Mouse (Mus musculus) liver, embryonic 13.5 days (tissue): ENCODE data around the gene Ttc22. TPM values are rescaled to one million over a fixed set of nuclear protein-coding genes. Genes with fewer than 3 reads are reported as not detected.

Source experiments
- ATAC-seq: fragments of 200-750 bp; cut with Nextera tagmentation; 2 replicates; pipeline ENCODE4 v1.8.0; 2017; ENCODE audit warnings: low read depth, mild to moderate bottlenecking, moderate number of reproducible peaks, moderate library complexity
- DNase-seq: peaks from one replicate; pipeline ENCODE4 v3.0.0; 2022
- H3K27ac ChIP-seq: fragments of 300-500 bp; sonication (generic); 2 replicates; pipeline ENCODE4 v1.5.1; 2015; ENCODE audit warnings: moderate library complexity, mild to moderate bottlenecking, inconsistent platforms
- H3K27me3 ChIP-seq: fragments of 300-500 bp; sonication (generic); 2 replicates; pipeline ENCODE4 v1.6.1; 2015; ENCODE audit warnings: mild to moderate bottlenecking, inconsistent platforms
- H3K36me3 ChIP-seq: fragments of 300-500 bp; sonication (generic); 2 replicates; pipeline ENCODE4 v1.6.1; 2015; ENCODE audit warnings: mild to moderate bottlenecking, inconsistent platforms
- H3K4me1 ChIP-seq: fragments of 300-500 bp; sonication (generic); replicated peaks from 2 replicates; pipeline ENCODE4 v1.6.1; 2015; ENCODE audit warnings: inconsistent platforms
- H3K4me2 ChIP-seq: fragments of 300-500 bp; sonication (generic); 2 replicates; pipeline ENCODE4 v1.6.1; 2015; ENCODE audit warnings: inconsistent platforms, mild to moderate bottlenecking, moderate library complexity
- H3K4me3 ChIP-seq: fragments of 300-500 bp; sonication (generic); replicated peaks from 2 replicates; pipeline ENCODE4 v1.5.1; 2015; ENCODE audit warnings: mild to moderate bottlenecking, inconsistent platforms
- H3K9ac ChIP-seq: fragments of 300-500 bp; sonication (generic); 2 replicates; pipeline ENCODE4 v1.6.1; 2015; ENCODE audit warnings: mild to moderate bottlenecking, inconsistent platforms
- H3K9me3 ChIP-seq: fragments of 300-500 bp; sonication (generic); replicated peaks from 2 replicates; pipeline ENCODE4 v1.6.1; 2016; ENCODE audit warnings: inconsistent platforms
- WGBS: fragments of 180-500 bp; shearing (Covaris S2); methylation state at CpG from one replicate; pipeline ENCODE4 v1.1.7; 2015; ENCODE audit not compliant: insufficient replicate concordance; 5-methylcytosine and 5-hydroxymethylcytosine counted together
- polyA plus RNA-seq: library from polyadenylated mRNA; unstranded; fragments of >200 nt; fragmentation: Nextera tagmentation; extraction: Ambion mirVana; gene quantifications from 2 replicates; pipeline ENCODE4 v1.2.1, GENCODE M21; 2015

The Ttc22 gene
- polyA plus RNA-seq, 1 experiment from 2014 or later, result 0.03 TPM

- H3K4me1 ChIP-seq, result peaks cover 44% of the 10 kb centered on the region
- H3K4me2 ChIP-seq, result no peak overlapping the region
- 67% methylated on average over 12 of the region's 12 CpGs for WGBS
- no peak overlapping the region for H3K4me3 ChIP-seq
- H3K9ac ChIP-seq, result no peak overlapping the region
- peaks cover 34% of the 10 kb centered on the region for H3K27me3 ChIP-seq
- ATAC-seq (no peak), DNase-seq (peak; percentile 67)
- H3K9me3 ChIP-seq, result no peaks in the 10 kb centered on the region
- no peaks in the 10 kb centered on the region for H3K36me3 ChIP-seq
- H3K27ac ChIP-seq, result 0 out of 2 replicates have a peak overlapping the region, but pooled peaks have one; percentile 10
Measured at GRCm38 (mm10) chr4:106615637-106616036, 6.6 kb upstream of the Ttc22 start.

GRCm38 (mm10) chr4:106617056-106617455 is 5.2 kb upstream of the Ttc22 start, which contains the start of gene Lexm:
Gene Lexm, minus strand, starts transcription at chr4:106617241.
- peak; percentile 48 for ATAC-seq

GRCm38 (mm10) chr4:106618898-106619297 is 3.3 kb upstream of the Ttc22 start:
- H3K4me2 ChIP-seq, result no peak overlapping the region
- no peak overlapping the region for H3K27ac ChIP-seq
- no peaks in the 10 kb centered on the region for H3K9me3 ChIP-seq
- no peak overlapping the region for H3K9ac ChIP-seq
- no peak for ATAC-seq
- 56% methylated on average over 4 of the region's 4 CpGs for WGBS
- no peaks in the 10 kb centered on the region for H3K36me3 ChIP-seq
- peaks cover 31% of the 10 kb centered on the region for H3K4me1 ChIP-seq
- no peak for DNase-seq
- peaks cover 63% of the 10 kb centered on the region for H3K27me3 ChIP-seq
- H3K4me3 ChIP-seq, result no peak overlapping the region

More at GRCm38 (mm10) chr4:106617056-106617455, 5.2 kb upstream of the Ttc22 start, which contains the start of gene Lexm:
- H3K4me3 ChIP-seq, result 0 out of 2 replicates have a peak within 1 kb of the TSS, but pooled peaks have one; percentile 23
- H3K4me2 ChIP-seq, result peak within 1 kb of the TSS; percentile 60
- peak; percentile 62 for DNase-seq
- H3K27me3 ChIP-seq, result peaks cover 44% of the 10 kb centered on the region
- 1% methylated on average over 19 of the region's 19 CpGs for WGBS
- H3K4me1 ChIP-seq, result peaks cover 44% of the 10 kb centered on the region
- no peak within 1 kb of the TSS for H3K27ac ChIP-seq
- H3K36me3 ChIP-seq, result no peaks in the 10 kb centered on the region
- H3K9me3 ChIP-seq, result no peaks in the 10 kb centered on the region
- no peak within 1 kb of the TSS for H3K9ac ChIP-seq

- Histone ChIP-seq H3K27ac (no peak overlapping the region), H3K4me1 (peaks cover 13% of the 10 kb centered on the region), H3K9ac (no peak overlapping the region), H3K36me3 (no peaks in the 10 kb centered on the region), H3K4me2 (no peak overlapping the region), H3K9me3 (no peaks in the 10 kb centered on the region), H3K27me3 (peaks cover 71% of the 10 kb centered on the region), H3K4me3 (no peak overlapping the region)
- WGBS, result 50% methylated on average over 3 of the region's 3 CpGs
- DNase-seq, result no peak
- ATAC-seq, result no peak
Measured at GRCm38 (mm10) chr4:106621428-106621827, 804 bp upstream of the Ttc22 start.

GRCm38 (mm10) chr4:106622712-106623111 is 480 bp downstream of the Ttc22 start:
- Histone ChIP-seq H3K4me2 (no peak overlapping the region), H3K36me3 (no peaks in the 10 kb centered on the region), H3K9me3 (no peaks in the 10 kb centered on the region), H3K4me3 (no peak overlapping the region), H3K9ac (no peak overlapping the region), H3K4me1 (peaks cover 3% of the 10 kb centered on the region), H3K27me3 (peaks cover 68% of the 10 kb centered on the region), H3K27ac (no peak overlapping the region)
- DNase-seq (no peak), ATAC-seq (no peak)
- WGBS, result 25% methylated on average over 27 of the region's 28 CpGs

GRCm38 (mm10) chr4:106624271-106624670 is 2.0 kb downstream of the Ttc22 start:
- Histone ChIP-seq H3K27ac (no peak overlapping the region), H3K27me3 (peaks cover 64% of the 10 kb centered on the region), H3K4me2 (no peak overlapping the region), H3K36me3 (no peaks in the 10 kb centered on the region), H3K4me3 (no peak overlapping the region), H3K4me1 (no peaks in the 10 kb centered on the region), H3K9ac (no peak overlapping the region), H3K9me3 (no peaks in the 10 kb centered on the region)
- ATAC-seq, result no peak
- no peak for DNase-seq
- 70% methylated on average over 10 of the region's 10 CpGs for WGBS

- Histone ChIP-seq H3K4me1 (no peaks in the 10 kb centered on the region), H3K27me3 (peaks cover 46% of the 10 kb centered on the region), H3K27ac (no peak overlapping the region), H3K4me2 (no peak overlapping the region), H3K36me3 (no peaks in the 10 kb centered on the region), H3K9ac (no peak overlapping the region), H3K4me3 (no peak overlapping the region), H3K9me3 (no peaks in the 10 kb centered on the region)
- DNase-seq, result no peak
- ATAC-seq, result no peak
- WGBS, result 66% methylated on average over 5 of the region's 5 CpGs
Measured at GRCm38 (mm10) chr4:106627809-106628208, 5.6 kb downstream of the Ttc22 start.

- no peaks in the 10 kb centered on the region for H3K36me3 ChIP-seq
- H3K9ac ChIP-seq, result no peak overlapping the region
- H3K27ac ChIP-seq, result no peak overlapping the region
- no peaks in the 10 kb centered on the region for H3K9me3 ChIP-seq
- H3K27me3 ChIP-seq, result peaks cover 44% of the 10 kb centered on the region
- ATAC-seq, result no peak
- no peak overlapping the region for H3K4me3 ChIP-seq
- H3K4me1 ChIP-seq, result no peaks in the 10 kb centered on the region
- no peak overlapping the region for H3K4me2 ChIP-seq
- DNase-seq, result no peak
- WGBS, result 29% methylated on average over 9 of the region's 9 CpGs
Measured at GRCm38 (mm10) chr4:106628650-106629360, 6.6 kb downstream of the Ttc22 start.

- DNase-seq (no peak), ATAC-seq (no peak)
- 58% methylated on average over 5 of the region's 5 CpGs for WGBS
- no peak overlapping the region for H3K4me3 ChIP-seq
- no peaks in the 10 kb centered on the region for H3K4me1 ChIP-seq
- H3K4me2 ChIP-seq, result no peak overlapping the region
- peaks cover 40% of the 10 kb centered on the region for H3K27me3 ChIP-seq
- H3K9me3 ChIP-seq, result no peaks in the 10 kb centered on the region
- no peaks in the 10 kb centered on the region for H3K36me3 ChIP-seq
- H3K9ac ChIP-seq, result no peak overlapping the region
- H3K27ac ChIP-seq, result no peak overlapping the region
Measured at GRCm38 (mm10) chr4:106629374-106629773, 7.1 kb downstream of the Ttc22 start.

- H3K4me3 ChIP-seq, result no peak overlapping the region
- DNase-seq (peak; percentile 58), ATAC-seq (no peak)
- peaks cover 28% of the 10 kb centered on the region for H3K27me3 ChIP-seq
- no peaks in the 10 kb centered on the region for H3K9me3 ChIP-seq
- no peak overlapping the region for H3K9ac ChIP-seq
- H3K36me3 ChIP-seq, result no peaks in the 10 kb centered on the region
- H3K4me1 ChIP-seq, result no peaks in the 10 kb centered on the region
- H3K4me2 ChIP-seq, result no peak overlapping the region
- 31% methylated on average over 14 of the region's 14 CpGs for WGBS
- H3K27ac ChIP-seq, result no peak overlapping the region
Measured at GRCm38 (mm10) chr4:106630333-106631220, 8.3 kb downstream of the Ttc22 start.

- Histone ChIP-seq H3K4me3 (no peak overlapping the region), H3K27me3 (peaks cover 18% of the 10 kb centered on the region), H3K9me3 (no peaks in the 10 kb centered on the region), H3K9ac (no peak overlapping the region), H3K4me1 (no peaks in the 10 kb centered on the region), H3K36me3 (no peaks in the 10 kb centered on the region), H3K27ac (no peak overlapping the region), H3K4me2 (no peak overlapping the region)
- ATAC-seq (no peak), DNase-seq (no peak)
- WGBS, result 47% methylated on average over 1 of the region's 3 CpGs
Measured at GRCm38 (mm10) chr4:106632313-106632712, 10.1 kb downstream of the Ttc22 start.
